Mouse (Mus musculus) kidney, adult 2 months (tissue): ENCODE data around the gene Map4k5. TPM values are rescaled to one million over a fixed set of nuclear protein-coding genes. Genes with fewer than 3 reads are reported as not detected.
A peak's percentile ranks its signal among the peaks of the same experiment; 100 is the strongest.

Experiments
- DNase-seq: peaks from one replicate; pipeline ENCODE4 v3.0.0; 2021
- H3K27ac ChIP-seq: fragments of 200-500 bp; 2 replicates; pipeline ENCODE4 v1.5.1; 2012; ENCODE audit warnings: low read depth, low read length, control low read depth, inconsistent platforms; ENCODE audit not compliant: insufficient read depth
- H3K27me3 ChIP-seq: fragments of 200-500 bp; replicated peaks from 2 replicates; pipeline ENCODE4 v1.6.1; 2012; ENCODE audit warnings: mild to moderate bottlenecking, moderate library complexity, low read length, inconsistent platforms; ENCODE audit not compliant: control insufficient read depth, insufficient read depth
- H3K36me3 ChIP-seq: fragments of 200-500 bp; 2 replicates; pipeline ENCODE4 v1.6.1; 2012; ENCODE audit warnings: mild to moderate bottlenecking, moderate library complexity, low read length, inconsistent platforms; ENCODE audit not compliant: control insufficient read depth, insufficient read depth
- H3K4me1 ChIP-seq: fragments of 200-500 bp; 2 replicates; pipeline ENCODE4 v1.6.1; 2011; ENCODE audit warnings: low read length; ENCODE audit not compliant: control insufficient read depth, insufficient read depth
- H3K4me3 ChIP-seq: fragments of 200-500 bp; 2 replicates; pipeline ENCODE4 v1.5.1; 2011; ENCODE audit warnings: mild to moderate bottlenecking, low read depth, low read length, control low read depth; ENCODE audit not compliant: insufficient read depth
- CTCF ChIP-seq: fragments of 200-500 bp; conservative IDR thresholded peaks from 2 replicates; pipeline ENCODE4 v1.5.1; 2011; ENCODE audit warnings: low read depth, mild to moderate bottlenecking, control low read depth, low read length, moderate library complexity, mixed read lengths; ENCODE audit not compliant: insufficient read depth, insufficient read length
- POLR2A ChIP-seq: fragments of 200-500 bp; IDR thresholded peaks from one replicate; pipeline ENCODE4 v1.6.1; 2011; ENCODE audit warnings: low read depth, low read length, control low read depth
- WGBS: fragments of 180-500 bp; shearing (Covaris S2); methylation state at CpG from one replicate; pipeline ENCODE4 v1.1.7; 2018; 5-methylcytosine and 5-hydroxymethylcytosine counted together
- polyA plus RNA-seq: library from polyadenylated mRNA; depleted of rRNA; stranded (reverse); fragments of >200 nt; gene quantifications from 2 replicates; pipeline ENCODE4 v1.2.3, GENCODE M21; 2012

Gene Map4k5
- polyA plus RNA-seq, 1 experiment = 6.3 TPM

DNA sequence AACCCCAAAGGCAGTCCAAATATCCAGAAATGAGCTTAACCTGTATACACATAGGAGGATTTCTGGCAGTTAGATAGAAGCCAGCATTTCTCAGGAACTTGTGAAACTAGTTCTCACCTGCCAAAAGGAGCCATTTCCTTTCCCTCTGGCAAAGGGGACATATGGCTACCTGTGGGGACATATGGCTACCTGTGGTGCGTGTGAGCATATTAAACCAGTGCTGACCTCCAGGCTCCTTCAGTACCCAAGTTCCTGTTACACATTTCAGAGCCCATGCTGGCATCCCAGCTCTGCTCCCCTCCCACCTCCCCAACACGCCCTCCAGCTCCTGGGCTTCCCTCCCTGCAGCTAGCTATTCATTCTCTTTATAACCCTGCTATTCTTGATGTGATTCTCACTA lies 79.4 kb downstream of the Map4k5 start:
- H3K4me1 ChIP-seq = no peaks in the 10 kb centered on the region
- no peaks in the 10 kb centered on the region; the same call in none of the 2 replicates for H3K36me3 ChIP-seq
- TF ChIP-seq POLR2A (no peak), CTCF (no peak)
- no peak for DNase-seq
- no peak overlapping the region for H3K4me3 ChIP-seq
- H3K27me3 ChIP-seq = no peaks in the 10 kb centered on the region
- H3K27ac ChIP-seq = no peak overlapping the region
- WGBS = 90% methylated on average over 2 of the region's 2 CpGs

DNA sequence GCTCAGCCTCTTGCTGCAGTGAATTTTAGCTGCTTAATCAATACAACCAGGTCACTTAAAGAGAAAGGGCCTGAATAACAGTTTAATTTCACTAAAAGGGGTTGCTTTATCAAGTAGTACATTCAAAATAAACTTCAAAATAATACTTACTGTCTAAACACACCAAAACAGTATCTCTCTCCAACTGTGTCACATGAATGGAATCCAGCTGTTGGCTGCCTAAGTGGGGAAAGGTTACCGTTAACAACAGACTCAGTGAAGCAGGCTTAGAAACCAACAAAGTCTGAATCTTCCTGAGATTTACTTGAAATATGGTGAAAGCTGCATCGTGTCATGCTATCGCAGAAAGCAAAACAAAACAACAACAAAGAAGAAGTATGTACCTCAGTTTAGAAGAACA lies 80.0 kb downstream of the Map4k5 start:
- Histone ChIP-seq H3K27me3 (no peaks in the 10 kb centered on the region), H3K4me1 (peaks cover 3% of the 10 kb centered on the region; the same call in 1 of the 2 replicates), H3K36me3 (no peaks in the 10 kb centered on the region; the same call in none of the 2 replicates), H3K27ac (no peak overlapping the region), H3K4me3 (no peak overlapping the region)
- WGBS = 63% methylated on average over 3 of the region's 3 CpGs
- DNase-seq = no peak
- TF ChIP-seq POLR2A (no peak), CTCF (no peak)

DNA sequence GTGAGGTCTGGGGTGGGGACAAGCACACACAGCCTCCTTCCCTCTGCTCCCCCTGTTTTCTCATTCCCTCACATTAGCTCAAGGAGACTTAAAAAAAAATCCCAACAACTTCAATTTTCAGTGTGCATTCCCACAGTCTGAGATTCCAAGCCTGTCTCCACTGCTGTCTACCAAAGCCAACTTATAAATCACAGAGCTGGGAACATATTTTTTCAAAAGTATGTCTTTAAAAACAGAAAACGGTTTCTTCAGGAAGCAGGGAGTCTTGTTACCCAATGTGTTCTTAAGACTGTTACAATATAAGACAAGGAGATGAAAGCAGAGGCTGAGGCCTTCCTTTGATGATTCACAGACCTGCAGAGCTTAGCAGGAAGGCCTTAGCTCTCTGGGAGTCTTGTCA lies 81.0 kb downstream of the Map4k5 start:
- DNase-seq = no peak
- Histone ChIP-seq H3K4me1 (peaks cover 3% of the 10 kb centered on the region; the same call in 1 of the 2 replicates), H3K27ac (no peak overlapping the region), H3K27me3 (no peaks in the 10 kb centered on the region), H3K4me3 (no peak overlapping the region), H3K36me3 (no peaks in the 10 kb centered on the region; the same call in none of the 2 replicates)
- WGBS = 27% methylated on average over 1 of the region's 1 CpGs
- TF ChIP-seq POLR2A (no peak), CTCF (no peak)

DNA sequence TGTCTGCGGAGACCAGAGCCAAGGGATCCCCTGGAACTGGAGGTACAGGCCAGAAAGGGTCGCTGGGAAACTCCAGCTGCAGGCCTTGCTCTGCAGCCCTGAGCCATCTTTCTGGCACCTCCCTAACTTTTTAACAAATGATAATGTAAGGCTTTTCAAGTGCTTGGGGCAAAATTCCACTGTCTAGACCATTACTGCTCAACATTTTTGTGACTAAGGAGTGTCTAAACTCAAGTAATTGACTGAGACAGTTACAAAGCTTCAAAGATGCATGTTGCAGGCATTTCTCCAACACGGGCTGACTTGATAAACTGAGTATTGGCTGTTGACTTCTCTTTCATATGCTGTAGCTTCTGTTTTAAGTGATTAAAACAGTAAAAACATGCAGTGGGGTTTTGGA lies 83.6 kb downstream of the Map4k5 start:
- Histone ChIP-seq H3K36me3 (peaks cover 2% of the 10 kb centered on the region), H3K27ac (no peak overlapping the region), H3K4me3 (no peak overlapping the region), H3K27me3 (no peaks in the 10 kb centered on the region), H3K4me1 (peaks cover 3% of the 10 kb centered on the region; the same call in 1 of the 2 replicates)
- no peak for DNase-seq
- TF ChIP-seq POLR2A = no peak
- no peak for TF ChIP-seq CTCF
- 80% methylated on average over 3 of the region's 3 CpGs for WGBS

DNA sequence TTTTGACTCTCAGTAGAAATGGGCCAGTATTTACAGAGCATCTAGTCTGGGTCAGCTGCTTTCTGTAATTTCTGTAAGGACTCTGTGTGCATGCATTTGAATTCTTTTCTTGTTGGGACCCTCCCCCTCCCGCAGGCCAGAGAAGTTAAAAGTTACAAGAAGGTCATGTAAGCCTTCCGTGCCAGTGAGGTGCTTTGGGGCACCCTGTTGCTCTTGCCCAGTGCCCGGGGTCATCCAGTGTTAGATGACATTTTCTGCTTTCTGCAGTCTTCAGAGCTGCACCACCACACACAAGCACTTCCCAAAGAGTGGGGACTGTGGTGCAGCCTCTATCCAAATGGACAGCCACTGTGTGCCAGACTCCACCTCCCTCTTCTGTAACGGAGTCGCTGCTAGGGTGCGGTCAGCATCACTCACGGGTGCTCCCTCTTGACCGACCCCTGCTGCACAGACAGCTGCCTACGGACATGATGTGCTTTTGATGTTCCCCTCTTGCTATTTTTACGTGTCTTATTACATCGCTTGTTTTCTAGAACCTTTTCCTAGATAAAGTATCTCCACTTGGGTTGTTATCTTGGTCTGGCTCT lies 85.5 kb downstream of the Map4k5 start:
- Histone ChIP-seq H3K27me3 (no peaks in the 10 kb centered on the region), H3K4me1 (peaks cover 3% of the 10 kb centered on the region; the same call in 1 of the 2 replicates), H3K4me3 (no peak overlapping the region), H3K36me3 (peaks cover 4% of the 10 kb centered on the region), H3K27ac (no peak overlapping the region)
- TF ChIP-seq POLR2A (no peak), CTCF (no peak)
- DNase-seq = peak; percentile 51
- WGBS = 55% methylated on average over 11 of the region's 11 CpGs

DNA sequence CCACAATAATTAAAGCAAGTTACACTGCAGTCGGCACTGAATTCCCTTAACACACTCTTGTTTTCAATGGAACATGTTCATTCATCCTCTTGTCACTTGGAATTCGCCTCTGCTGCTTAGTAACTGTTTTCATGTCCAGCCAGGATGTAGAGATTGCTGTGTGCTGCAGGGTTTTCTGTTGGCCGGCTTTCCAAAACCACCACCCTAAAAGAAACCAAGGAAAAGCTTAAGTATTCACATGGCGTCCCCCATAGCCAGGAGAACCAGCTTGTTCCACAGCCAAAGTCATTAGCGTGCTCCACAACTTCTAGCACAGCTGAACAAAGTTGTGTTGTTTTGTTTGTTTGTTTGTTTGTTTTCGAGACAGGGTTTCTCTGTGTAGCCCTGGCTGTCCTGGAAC lies 87.9 kb downstream of the Map4k5 start:
- no peak for DNase-seq
- Histone ChIP-seq H3K27me3 (no peaks in the 10 kb centered on the region), H3K27ac (no peak overlapping the region), H3K36me3 (peaks cover 4% of the 10 kb centered on the region), H3K4me1 (peaks cover 7% of the 10 kb centered on the region; the same call in 1 of the 2 replicates), H3K4me3 (no peak overlapping the region)
- TF ChIP-seq CTCF = no peak
- TF ChIP-seq POLR2A = no peak
- 88% methylated on average over 6 of the region's 6 CpGs for WGBS

DNA sequence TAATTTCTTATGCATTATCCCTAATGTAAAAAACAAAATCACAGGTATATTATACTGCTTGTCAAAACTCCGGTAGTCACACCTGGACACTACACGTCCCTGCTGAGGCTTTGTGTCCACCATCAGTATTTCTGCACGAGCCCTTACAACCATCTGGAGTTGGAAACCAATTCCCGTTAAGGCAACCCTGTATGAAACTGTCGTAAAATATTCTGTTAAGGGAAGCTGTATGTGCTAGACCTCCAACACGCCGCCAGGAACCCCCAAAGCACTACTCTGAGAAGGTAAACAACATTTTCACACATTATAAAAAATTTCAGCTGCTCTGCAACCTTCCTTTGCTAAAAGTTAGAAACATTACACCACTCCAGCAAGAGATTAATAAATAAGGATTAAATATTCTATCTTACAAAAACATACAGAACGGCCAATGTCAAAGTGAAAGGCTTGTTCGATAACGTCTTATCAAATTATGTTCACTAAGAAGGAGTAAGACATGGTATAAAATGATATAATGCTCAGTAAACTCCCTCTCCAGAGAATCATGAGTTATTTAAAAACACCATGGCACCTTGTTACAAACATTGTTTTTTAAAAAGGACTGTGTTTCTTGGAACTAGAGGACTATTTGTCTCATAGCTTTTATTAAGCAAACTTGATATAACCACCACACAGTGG lies 88.5 kb downstream of the Map4k5 start:
- WGBS = 91% methylated on average over 10 of the region's 10 CpGs
- no peak overlapping the region for H3K27ac ChIP-seq
- H3K27me3 ChIP-seq = no peaks in the 10 kb centered on the region
- TF ChIP-seq POLR2A = no peak
- no peak for TF ChIP-seq CTCF
- peaks cover 4% of the 10 kb centered on the region for H3K36me3 ChIP-seq
- DNase-seq = no peak
- H3K4me3 ChIP-seq = no peak overlapping the region
- peaks cover 7% of the 10 kb centered on the region; the same call in 1 of the 2 replicates for H3K4me1 ChIP-seq
